Mouse (Mus musculus) gastrocnemius, adult 8-10 months (tissue): ENCODE data around the gene Vat1. TPM values are rescaled to one million over a fixed set of nuclear protein-coding genes. Genes with fewer than 3 reads are reported as not detected.
"Not testable (repeated sequence)": the region's sequence is repeated elsewhere in the genome, so short reads cannot be mapped to it uniquely, and the experiment has no call there.

Source experiments
- DNase-seq, 2 experiments: peaks; one replicate each; pipeline ENCODE4 v3.0.0; 2022; ENCODE audit warnings: low spot score in 2 of 2
- total RNA-seq, 4 experiments: library from RNA; stranded (reverse); gene quantifications; 2 replicates each; pipeline ENCODE4 v1.2.4; 2022

Gene Vat1
- total RNA-seq, 4 experiments from 2014 or later = 7.9 to 14.0 (median 9.8) TPM

DNA sequence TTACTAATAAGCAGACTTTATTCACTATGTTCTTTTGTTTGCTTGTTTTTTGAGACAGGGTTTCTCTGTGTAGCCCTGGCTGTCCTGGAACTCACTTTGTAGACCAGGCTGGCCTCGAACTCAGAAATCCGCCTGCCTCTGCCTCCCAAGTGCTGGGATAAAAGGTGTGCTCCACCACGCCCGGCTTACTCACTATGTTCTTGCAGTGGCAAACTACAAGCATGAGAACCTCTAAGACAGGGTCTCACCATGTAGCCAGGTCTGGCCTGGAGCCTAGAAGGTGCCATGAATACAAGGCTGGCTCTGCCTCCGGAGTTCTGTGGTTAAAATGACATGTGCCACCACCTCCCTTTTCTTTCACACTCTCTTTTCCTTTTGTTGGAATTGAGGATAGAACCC lies 521 bp upstream of the Vat1 start:
- not testable (repeated sequence) for DNase-seq

DNA sequence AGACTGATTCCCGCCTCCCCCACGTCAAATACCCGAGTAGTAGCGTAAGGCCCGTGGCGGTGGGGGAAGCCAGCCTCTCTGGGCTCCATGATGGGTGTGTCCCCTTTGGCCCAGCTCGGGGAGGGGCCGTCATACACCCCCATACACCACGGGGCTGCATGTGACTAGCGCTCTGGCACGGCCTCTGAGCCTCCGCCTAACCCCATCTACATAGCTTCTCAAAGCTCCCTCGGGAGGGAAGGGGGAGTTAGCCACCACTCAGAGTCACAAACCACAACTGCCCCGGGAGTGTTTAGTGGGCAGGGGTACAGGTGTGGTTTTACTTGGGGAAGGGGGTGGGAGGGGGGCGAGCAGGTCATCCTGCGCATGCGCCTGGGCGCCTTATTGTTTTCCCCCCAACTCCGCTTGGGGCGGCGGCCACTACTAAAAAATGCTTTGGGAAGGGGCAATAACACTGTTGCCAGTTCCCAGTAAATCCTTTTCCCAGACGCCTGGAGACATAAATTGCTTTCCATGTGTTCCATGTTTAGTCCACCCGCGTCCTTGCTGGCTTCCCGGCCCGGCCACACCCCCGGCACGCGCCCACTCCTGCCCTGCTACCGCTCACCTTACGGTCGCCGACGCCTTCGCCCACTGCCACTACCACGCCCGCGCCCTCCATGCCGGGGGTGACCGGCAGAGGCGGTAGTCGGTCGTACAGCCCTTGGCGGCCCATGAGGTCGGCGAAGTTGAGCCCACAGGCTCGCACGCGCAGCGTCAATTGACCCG lies 745 bp downstream of the Vat1 start:
- peak; percentile 67 to 77 for DNase-seq

DNA sequence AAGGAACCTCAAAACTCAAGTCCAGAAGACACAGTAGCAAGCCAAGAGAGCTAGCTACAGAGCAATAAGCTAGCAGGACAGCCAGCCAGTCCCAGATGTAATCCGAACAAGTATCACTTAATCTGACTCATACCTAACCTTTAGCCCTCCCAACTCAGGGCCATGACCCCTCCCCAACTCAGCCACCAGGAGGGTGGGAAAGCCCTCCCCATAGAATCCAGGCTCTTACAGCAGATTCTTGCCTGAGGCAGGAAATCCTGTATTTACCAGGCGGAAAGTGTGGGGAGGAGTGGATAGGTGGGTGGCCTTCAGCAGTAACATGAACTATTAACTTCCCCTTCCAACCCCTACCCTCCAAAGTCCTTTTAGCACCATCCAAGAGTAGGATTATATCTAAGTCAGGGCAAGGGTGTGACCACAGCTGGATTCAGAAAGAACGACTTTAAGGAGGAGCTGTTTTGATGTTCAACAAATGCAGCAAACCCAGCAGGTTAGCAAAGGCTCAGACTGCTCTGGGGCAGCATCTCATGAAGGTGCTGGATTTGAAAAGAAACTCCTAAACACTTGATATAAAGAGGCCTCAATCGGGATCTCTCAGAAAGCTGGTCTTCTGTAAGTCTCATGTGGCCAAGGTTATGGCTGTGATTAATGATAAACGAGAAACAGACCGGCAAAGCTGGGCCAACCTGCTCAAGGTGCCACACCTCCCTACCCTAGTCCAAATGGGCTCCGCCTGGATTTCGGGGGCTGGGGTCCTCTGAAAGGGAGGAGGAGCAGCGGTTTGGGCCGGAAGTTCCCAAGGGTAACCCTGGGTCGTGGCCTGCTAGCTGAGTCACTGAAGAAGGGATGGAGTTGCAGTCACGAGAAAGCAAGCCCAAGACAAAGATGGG lies 1.6 kb downstream of the Vat1 start, which contains the start of gene Rnd2:
Rnd2 (plus strand) TSS at position 789 of the 890 bp plus-strand sequence.
- DNase-seq = no peak

DNA sequence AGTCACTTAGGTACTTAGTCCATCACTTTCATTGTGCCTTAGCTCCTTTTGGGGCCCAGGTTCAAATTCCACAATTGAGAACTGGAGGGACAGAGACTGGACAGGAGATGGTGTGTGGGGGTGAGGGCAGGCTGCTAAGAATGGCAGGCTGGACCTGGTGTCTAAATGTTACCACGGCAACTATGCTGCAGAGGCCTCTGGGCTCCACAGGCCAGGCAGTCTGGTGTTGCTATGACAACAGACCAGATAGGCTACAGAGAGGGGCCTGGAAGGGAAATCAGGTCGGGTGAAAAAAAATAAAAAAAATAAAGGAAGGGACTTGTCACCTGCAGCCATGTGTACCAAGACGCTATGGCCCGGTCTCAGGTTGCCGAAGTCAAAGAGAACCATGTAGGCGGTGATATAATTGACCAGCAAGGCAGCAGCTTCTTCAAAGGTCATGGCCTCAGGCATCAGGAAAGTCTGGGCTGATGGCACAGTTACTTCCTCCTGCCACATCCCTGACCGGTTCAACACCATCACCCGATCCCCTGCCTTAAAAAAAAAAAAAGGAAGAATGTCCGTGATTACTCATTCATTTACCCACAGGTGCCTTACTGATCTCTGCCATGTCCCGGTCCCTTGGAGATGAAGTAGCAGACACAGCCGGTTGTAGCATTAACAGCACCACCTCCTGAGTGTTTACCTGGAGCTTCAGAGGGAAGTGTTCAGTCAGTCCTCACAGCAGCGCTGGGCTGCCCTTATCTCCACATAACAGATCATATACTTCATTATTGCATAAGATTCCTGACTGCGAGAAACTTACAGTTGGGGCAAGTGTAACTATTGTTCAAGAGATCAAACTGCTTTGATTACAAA lies 3.2 kb downstream of the Vat1 start:
- DNase-seq = no peak

DNA sequence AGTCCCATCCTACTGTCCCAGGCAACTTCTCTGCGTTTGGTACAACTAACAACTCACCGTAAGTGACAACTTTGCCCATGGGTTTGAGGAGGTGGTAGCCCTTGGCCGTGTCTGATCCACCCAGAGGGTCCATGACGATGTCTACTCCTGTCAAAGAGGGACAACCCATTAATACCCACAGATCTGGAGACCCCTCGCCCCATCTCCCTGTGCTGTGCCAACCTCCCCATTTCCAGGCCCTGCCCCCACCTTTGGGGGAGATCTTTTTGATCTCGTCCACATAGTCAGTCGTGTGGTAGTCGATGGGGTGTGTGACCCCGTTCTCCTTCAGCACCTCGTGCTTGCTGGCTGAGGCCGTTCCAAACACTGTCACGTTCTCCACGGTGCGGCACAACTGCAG lies 3.9 kb downstream of the Vat1 start:
- no peak for DNase-seq

DNA sequence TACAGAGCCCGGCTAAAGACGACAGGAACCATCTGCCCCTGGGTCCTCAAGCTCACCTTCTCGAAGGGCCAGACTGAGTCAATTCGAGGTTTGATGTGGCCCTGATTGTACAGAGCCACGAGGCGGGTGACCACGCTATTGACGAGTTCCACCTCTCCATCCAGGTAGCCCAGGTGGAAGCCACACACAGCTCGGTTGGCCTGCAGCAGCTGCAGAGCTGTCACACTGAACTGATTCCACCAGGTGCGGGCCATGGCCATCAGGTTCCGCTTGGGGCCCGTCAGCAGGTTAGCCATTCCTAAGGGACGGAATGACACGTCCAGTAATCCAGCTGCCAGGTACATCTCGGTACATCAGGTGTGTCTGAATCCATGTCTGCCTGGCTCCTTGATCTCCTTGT lies 5.7 kb downstream of the Vat1 start:
- no peak for DNase-seq

DNA sequence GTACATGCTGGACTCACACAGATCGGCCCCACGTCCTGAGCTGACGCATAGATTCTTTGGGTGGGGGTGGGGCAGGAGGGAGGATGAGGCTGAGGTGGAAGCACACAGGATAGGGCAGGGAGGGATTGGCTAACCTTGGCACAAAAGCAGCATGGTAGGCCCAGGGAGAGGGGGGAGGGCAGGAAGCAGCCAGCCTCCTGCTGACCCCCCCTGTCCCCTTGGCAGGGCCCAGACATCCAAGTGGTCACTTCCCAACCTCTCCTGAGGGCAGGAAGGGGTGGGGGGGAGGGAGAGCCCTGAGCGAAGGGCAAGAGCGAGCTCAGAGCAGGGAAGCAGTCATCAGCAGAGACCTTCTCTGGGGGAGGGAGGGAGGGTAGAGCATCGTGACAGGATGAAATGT lies 6.3 kb downstream of the Vat1 start:
- no peak for DNase-seq

DNA sequence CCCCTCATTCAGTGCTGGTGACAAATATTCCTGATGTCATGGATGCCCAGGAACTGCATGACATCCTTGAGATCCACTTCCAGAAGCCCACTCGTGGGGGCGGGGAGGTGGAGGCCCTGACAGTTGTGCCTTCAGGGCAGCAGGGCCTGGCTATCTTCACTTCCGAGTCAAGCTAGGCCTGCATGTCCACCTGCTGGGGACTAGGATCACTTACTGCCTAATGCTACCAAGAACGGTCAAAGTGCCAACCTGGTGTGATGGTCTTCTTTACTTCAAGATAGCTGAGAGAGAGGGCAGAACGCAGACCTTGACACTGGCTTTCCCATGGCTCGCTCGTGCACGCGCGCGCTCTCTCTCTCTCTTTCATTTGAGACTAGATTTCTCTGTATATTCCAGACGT lies 7.8 kb downstream of the Vat1 start:
- no peak for DNase-seq

DNA sequence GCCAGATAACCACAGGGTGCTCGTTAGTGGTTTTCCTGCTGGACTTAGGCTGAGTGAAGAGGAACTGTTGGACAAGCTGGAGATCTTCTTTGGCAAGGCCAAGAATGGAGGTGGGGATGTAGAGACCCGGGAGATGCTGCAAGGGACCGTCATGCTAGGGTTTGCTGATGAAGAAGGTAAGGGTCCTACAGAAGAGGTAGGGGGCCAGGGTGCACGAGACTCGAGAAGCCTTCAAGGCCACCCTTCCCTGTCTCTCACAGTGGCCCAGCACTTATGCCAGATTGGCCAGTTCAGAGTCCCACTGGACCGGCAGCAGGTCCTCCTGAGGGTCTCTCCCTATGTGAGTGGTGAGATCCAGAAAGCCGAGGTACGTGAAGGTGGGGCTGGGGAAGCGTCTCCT lies 8.4 kb downstream of the Vat1 start:
- no peak for DNase-seq

DNA sequence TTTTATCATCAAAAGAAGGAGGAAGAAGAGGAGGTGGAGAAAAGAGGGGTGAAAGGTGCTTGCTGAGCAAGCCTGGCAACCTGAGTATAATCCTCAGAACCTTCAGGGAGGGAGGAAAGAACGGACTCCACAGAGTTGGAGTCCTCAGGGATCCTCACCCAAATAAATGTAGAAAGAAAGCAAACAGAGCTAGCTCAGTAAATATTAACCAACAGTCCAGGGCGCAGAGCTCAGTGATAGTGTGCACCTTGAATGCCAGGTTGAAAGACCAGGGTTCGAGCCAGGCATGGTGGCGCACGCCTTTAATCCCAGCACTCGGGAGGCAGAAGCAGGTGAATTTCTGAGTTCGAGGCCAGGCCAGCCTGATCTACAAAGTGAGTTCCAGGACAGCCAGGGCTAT lies 10.4 kb downstream of the Vat1 start:
- DNase-seq = no peak

DNA sequence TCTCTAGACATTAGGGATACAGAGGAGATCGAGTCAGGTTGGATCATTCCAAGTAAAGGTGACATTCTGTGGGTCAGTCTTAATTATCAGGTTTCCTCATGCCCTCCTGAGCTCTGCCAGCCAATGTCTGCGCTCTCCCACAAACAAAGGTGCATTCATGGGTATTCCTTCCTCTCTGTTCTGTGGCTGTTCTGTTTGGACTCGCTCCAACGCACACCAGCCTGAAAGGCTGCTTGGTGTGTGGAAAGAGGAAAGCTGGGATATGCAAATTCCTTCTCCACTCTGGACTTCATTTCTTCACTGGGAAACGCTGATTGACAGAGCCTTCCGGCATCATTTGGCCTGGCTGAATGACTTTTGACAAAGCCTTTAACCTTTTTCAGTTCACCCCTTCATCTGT lies 11.3 kb downstream of the Vat1 start:
- DNase-seq = no peak

DNA sequence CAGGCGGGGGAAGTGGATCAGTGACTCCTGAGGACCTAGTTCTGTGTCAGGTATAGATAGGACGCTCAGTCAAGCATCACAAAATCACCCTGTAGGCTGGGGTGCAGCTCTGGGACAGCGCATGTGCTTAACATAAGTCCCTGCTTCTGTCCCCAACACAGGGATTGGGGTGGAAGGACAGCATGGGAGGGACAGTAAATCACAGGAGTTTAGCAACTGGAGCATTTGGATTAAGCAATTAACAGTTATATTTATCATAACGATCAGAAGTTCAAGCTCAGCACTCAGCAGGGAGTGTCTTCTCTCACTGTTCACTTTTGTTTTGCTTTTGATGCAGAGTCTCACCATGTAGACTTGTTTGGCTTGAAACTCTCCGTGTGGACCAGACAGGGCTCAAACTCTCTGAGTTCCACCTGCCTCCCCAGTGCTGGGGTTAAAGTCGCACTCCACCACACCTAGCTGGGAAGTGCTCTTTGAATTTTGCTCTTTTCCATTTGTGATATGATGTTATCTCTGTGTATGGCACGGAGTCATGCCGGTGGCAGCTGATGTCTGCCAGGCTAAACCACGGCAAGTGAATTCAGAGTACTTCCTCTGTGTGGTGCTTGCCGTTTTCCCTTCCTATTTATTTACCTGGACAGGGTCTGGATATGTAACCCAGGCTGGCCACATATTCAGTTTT lies 13.8 kb downstream of the Vat1 start:
- no peak for DNase-seq

DNA sequence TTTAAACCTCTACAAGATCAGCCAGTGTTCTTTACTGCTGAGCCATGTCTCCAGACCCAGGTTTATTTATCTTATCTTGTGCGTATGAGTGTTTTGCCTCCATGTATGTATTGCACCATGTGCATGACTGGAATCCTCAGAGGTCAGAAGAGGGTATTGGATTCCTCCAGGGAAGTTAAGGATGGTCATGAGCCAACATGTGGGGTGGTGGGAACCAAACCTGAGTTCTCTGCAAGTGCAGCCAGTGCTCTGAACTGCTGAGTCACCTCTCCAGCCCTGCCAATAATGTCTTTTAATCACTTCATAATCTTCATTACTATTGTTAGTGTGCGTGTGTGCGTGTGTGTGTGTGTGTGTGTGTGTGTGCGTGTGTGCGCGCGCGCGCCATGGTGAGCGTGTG lies 14.5 kb downstream of the Vat1 start:
- DNase-seq = no peak

DNA sequence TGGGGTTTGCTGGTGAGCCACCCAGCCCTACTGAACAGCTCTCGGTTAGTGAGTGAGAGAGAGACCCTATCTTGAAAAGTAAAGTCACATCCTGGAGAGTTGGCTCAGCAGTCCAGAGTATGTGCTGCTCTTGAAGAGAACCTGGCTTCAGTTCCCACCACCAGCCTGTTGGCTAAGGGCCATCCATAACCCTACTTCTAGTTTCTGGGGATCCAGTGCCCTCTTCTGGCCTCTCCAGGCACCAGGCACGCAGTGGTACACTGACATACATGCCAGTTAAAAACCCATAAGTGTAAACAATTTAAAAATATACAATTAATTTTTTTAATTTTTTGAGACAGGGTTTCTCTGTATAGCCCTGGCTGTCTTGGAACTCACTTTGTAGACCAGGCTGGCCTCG lies 15.6 kb downstream of the Vat1 start:
- DNase-seq = no peak

DNA sequence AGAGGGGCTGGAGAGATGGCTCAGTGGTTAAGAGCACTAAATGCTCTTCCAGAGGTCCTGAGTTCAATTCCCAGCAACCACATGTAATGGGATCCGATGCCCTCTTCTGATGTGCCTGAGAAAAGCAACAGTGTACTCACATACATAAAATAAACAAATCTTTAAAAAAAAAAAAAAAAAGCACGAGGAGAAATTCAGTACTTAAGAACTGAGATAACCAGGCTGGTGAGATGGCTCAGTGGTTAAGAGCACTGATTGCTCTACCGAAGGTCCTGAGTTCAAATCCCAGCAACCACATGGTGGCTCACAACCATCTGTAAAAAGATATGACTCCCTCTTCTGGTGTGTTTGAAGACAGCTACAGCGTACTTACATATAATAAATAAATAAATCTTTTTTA lies 16.4 kb downstream of the Vat1 start:
- not testable (repeated sequence) for DNase-seq

DNA sequence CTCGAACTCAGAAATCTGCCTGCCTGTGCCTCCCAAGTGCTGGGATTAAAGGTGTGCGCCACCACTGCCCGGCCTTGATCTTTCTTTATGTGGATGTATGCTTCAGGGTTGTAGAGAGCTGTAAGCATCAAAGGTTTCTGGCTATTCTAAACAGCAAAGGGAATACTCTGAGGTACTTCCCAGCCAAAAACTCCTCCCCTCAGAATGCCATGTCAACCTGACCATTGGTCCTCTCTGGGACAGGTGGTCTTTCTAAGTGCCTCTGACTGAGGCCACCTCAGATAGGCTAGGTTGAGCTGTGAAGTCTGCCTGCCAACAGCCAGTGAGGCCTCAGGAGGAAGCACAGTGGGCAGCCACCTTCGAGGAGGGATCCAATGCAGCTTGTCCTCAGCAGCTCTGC lies 17.1 kb downstream of the Vat1 start:
- no peak for DNase-seq

DNA sequence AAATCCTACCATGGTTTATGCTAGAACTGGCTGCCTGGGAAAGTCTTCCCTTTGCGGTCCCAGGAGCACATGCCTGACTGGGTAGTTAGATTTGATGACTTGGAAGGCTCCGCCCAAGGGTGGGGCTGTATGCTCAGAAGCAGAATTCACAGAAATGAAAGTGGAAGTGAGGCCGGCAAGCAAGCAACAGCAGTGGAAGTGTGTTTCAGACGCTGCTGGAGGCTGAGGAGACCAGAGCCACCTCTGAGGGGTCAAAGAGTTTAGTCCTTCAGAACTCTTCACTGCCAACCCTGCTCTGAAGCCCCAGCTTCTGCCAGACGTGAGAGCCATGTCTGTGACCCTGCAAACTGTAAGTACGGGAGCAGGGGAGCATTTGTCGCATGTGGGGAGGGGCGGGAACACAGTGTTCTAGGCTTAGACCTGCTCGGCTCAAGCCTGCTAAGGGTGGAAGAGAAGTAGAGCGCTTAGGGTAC lies 17.7 kb downstream of the Vat1 start, which contains the start of gene Ifi35:
Ifi35 (plus strand) TSS at position 134 of the 473 bp plus-strand sequence.
- peak; percentile 72 to 75 for DNase-seq

DNA sequence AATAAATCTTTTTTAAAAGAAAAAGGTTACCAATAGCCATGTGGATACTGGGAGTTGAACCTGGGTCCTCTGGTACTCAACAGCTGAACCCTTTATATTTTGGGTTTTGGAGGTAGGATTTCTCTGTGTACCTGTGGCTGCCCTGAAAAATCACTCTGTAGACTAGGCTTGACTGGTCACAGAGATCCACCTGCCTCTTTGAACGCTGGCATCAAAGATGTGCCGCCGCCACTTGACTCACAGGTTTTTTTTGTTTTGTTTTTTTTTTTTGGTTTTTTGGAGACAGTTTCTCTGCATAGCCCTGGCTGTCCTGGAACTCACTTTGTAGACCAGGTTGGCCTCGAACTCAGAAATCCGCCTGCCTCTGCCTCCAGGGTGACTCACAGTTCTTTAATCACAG lies 18.2 kb downstream of the Vat1 start:
- DNase-seq = no peak

DNA sequence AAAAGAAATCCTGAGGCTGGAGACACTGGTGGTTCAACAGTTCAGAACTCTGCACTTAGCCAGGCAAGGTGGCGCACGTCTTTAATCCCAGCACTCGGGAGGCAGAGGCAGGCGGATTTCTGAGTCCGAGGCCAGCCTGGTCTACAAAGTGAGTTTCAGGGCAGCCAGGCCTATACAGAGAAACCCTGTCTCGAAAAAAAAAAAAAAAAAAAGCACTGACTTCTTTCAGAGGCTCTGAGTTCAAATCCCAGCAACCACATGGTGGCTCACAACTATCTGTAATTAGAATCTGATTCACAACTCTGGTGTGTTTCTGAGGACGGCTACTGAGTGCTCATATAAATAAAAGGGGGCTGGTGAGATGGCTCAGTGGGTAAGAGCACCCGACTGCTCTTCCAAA lies 19.2 kb downstream of the Vat1 start:
- not testable (repeated sequence) for DNase-seq

DNA sequence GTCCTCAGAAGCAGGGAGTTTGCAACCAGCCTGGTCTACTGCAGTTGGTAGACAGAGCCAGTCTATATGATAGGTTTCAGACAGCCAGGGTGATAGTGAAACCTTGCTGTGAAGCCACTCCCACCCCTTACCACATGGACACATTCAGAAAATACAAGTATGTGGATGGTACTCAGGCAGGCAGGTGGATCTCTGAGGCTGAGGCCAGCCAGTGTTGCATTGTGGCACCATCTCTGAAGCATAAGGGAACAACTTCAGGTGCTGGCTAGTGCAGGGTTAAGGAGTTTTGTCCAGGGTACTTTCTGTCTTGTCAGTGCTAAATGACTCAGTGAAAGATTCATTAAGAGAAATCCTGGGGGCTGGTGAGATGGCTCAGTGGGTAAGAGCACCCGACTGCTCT lies 19.7 kb downstream of the Vat1 start:
- no peak for DNase-seq

DNA sequence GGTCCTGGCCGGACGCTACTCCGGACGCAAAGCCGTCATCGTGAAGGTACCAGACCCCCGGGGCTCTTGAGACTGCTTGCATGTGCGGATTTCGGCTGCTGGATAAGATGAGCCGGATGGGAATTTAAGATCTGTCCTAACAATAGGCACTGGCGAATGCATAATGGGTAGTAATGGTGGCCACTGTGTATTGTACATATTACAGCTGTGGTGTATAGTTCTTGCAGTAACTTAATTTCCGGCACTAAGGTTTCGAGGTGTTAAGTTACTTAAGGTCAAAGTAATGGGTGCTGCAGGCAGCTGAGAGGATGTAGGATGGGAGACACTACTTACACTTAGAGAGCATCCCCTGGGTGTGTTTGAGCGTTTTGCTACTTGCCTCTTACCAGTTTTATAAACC lies 23.3 kb downstream of the Vat1 start:
- no peak for DNase-seq
